Mouse (Mus musculus) kidney, adult 2 months (tissue): ENCODE measurements around the gene Mlh3. TPM values are rescaled to one million over a fixed set of nuclear protein-coding genes. Genes with fewer than 3 reads are reported as not detected.
A peak's percentile ranks its signal among the peaks of the same experiment; 100 is the strongest.
"Not testable (repeated sequence)": the region's sequence is repeated elsewhere in the genome, so short reads cannot be mapped to it uniquely, and the experiment has no call there.

ENCODE experiments used
- DNase-seq: peaks from one replicate; pipeline ENCODE4 v3.0.0; 2021
- H3K27ac ChIP-seq: fragments of 200-500 bp; 2 replicates; pipeline ENCODE4 v1.5.1; 2012; ENCODE audit warnings: low read depth, low read length, control low read depth, inconsistent platforms; ENCODE audit not compliant: insufficient read depth
- H3K27me3 ChIP-seq: fragments of 200-500 bp; replicated peaks from 2 replicates; pipeline ENCODE4 v1.6.1; 2012; ENCODE audit warnings: mild to moderate bottlenecking, moderate library complexity, low read length, inconsistent platforms; ENCODE audit not compliant: control insufficient read depth, insufficient read depth
- H3K36me3 ChIP-seq: fragments of 200-500 bp; 2 replicates; pipeline ENCODE4 v1.6.1; 2012; ENCODE audit warnings: mild to moderate bottlenecking, moderate library complexity, low read length, inconsistent platforms; ENCODE audit not compliant: control insufficient read depth, insufficient read depth
- H3K4me1 ChIP-seq: fragments of 200-500 bp; 2 replicates; pipeline ENCODE4 v1.6.1; 2011; ENCODE audit warnings: low read length; ENCODE audit not compliant: control insufficient read depth, insufficient read depth
- H3K4me3 ChIP-seq: fragments of 200-500 bp; 2 replicates; pipeline ENCODE4 v1.5.1; 2011; ENCODE audit warnings: mild to moderate bottlenecking, low read depth, low read length, control low read depth; ENCODE audit not compliant: insufficient read depth
- CTCF ChIP-seq: fragments of 200-500 bp; conservative IDR thresholded peaks from 2 replicates; pipeline ENCODE4 v1.5.1; 2011; ENCODE audit warnings: low read depth, mild to moderate bottlenecking, control low read depth, low read length, moderate library complexity, mixed read lengths; ENCODE audit not compliant: insufficient read depth, insufficient read length
- POLR2A ChIP-seq: fragments of 200-500 bp; IDR thresholded peaks from one replicate; pipeline ENCODE4 v1.6.1; 2011; ENCODE audit warnings: low read depth, low read length, control low read depth
- WGBS: fragments of 180-500 bp; shearing (Covaris S2); methylation state at CpG from one replicate; pipeline ENCODE4 v1.1.7; 2018; 5-methylcytosine and 5-hydroxymethylcytosine counted together
- polyA plus RNA-seq: library from polyadenylated mRNA; depleted of rRNA; stranded (reverse); fragments of >200 nt; gene quantifications from 2 replicates; pipeline ENCODE4 v1.2.3, GENCODE M21; 2012

The Mlh3 gene
- polyA plus RNA-seq, 1 experiment, result 9.6 TPM

DNA sequence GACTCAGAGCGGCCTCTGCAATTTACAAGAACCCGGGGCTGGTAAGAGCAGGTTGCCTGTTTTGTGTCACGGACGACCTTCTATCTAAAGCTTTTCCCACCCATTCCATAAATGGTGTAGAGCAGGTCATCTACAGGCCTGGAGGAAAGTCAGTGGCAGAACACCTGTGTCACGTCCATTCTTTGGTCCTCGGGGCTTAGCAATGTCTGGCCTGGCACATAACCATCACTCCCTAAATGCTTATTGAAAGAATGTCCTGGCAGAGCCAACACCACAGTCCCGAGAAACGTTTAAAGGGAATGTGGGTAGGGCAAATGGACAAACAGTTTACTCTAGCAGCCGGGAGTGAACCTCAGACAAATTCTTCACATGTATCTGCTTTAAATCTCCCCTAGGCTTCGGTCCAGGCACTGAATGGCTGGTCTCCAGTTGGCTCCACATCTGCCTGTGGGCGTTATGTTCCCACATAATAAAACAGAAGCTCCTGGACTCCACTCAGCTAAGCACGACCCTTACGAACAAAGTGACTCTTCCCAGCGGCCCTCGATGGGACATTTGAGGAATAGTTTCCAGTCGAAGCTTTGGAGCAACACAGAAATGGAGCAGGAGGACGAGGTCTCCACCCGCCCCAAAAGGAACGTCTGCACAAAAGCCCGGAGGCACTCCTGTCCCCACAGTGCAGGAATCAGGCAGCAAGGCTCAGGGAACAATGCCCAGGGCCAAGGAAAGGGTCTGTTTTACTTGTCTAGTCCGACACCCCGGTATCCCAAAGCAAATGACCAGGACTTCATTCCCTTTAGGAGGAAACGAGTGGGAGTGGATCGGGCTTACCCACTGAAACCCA is 19.0 kb upstream of the Mlh3 start:
- TF ChIP-seq POLR2A, result no peak
- TF ChIP-seq CTCF, result no peak
- Histone ChIP-seq H3K4me1 (peaks cover 17% of the 10 kb centered on the region), H3K27ac (peak overlapping the region; percentile 91), H3K27me3 (no peaks in the 10 kb centered on the region), H3K4me3 (peak overlapping the region; percentile 64), H3K36me3 (no peaks in the 10 kb centered on the region)
- DNase-seq, result peak; percentile 71
- WGBS, result 24% methylated on average over 24 of the region's 24 CpGs

DNA sequence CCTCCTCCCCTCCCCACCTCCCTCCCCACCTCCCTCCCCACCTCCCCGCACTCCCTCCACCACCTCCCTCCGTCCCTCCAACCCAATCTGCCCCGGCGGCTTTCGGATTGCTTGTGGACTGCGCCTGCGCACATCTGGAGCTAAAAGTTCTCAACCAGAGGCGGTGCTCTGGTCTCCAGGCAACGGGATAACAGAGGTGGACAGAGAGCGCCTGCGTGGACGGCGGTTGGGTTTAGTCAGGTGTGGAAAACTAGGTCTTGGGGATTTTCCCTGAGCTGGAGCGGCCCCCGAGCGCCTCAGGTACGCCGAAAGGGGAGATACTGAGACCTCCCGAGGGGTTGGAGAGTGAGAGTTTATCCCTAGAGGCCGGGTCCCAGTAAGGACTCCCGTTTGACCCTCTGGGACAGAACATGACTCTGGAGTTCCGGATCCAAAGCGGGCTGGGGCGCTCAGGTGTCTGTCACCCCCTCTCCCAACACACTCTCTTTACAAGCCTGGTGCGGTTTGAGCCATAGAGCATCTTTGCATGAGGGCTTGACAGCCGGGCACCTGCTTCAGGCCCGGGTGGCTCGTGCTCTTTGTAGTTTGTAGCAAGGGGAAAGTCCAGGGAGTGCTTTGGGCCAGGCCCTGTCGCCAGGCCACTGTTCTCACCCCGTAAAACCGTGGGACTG is 18.2 kb upstream of the Mlh3 start, which contains the start of gene Zc2hc1c:
TSS of gene Zc2hc1c (plus strand) at position 106 of the 671 bp plus-strand sequence.
- TF ChIP-seq POLR2A (no peak), CTCF (no peak)
- peak within 1 kb of the TSS; percentile 64 for H3K4me3 ChIP-seq
- no peaks in the 10 kb centered on the region for H3K27me3 ChIP-seq
- peak; percentile 98 for DNase-seq
- peak within 1 kb of the TSS; percentile 91 for H3K27ac ChIP-seq
- H3K36me3 ChIP-seq, result no peaks in the 10 kb centered on the region
- peaks cover 17% of the 10 kb centered on the region for H3K4me1 ChIP-seq
- WGBS, result 3% methylated on average over 30 of the region's 31 CpGs

DNA sequence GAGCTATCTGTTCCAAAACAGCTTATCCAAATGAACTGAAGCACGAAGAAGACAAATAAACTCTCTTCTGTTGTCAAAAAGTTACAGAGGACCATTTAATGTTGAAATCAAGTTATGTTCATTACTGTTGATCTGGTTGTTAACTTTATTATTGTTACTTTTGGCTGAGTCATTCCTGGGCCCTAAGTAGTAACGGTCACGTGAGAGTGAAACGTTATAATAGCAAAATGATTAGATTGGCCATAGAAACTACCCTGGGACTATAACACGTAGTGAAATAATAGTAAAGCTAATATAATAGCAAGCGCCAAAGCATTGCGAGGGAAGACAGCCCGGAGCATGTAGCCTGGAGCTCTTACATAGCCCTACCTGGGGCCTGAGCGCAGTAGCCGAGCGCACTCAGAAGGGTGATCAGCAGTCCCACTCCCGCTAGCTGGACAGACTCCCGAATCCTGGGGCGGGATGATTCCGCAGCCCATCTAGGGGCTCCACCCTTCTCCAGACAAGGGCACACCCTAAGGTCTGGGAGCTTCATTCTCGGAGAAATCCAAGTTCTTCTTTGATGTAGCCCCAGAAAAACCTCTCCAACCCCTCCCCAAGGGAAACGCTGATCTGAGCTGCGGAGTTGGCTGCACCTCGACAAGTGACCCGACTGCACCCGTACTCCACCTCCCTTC is 17.5 kb upstream of the Mlh3 start, which contains the start of gene Acyp1:
TSS of gene Acyp1 (minus strand) at position 630 of the 677 bp plus-strand sequence.
- peak within 1 kb of the TSS; percentile 91 for H3K27ac ChIP-seq
- TF ChIP-seq POLR2A, result no peak
- TF ChIP-seq CTCF, result no peak
- WGBS, result 8% methylated on average over 21 of the region's 21 CpGs
- H3K4me1 ChIP-seq, result peaks cover 17% of the 10 kb centered on the region
- no peak for DNase-seq
- H3K36me3 ChIP-seq, result no peaks in the 10 kb centered on the region
- peak within 1 kb of the TSS; percentile 64 for H3K4me3 ChIP-seq
- no peaks in the 10 kb centered on the region for H3K27me3 ChIP-seq

DNA sequence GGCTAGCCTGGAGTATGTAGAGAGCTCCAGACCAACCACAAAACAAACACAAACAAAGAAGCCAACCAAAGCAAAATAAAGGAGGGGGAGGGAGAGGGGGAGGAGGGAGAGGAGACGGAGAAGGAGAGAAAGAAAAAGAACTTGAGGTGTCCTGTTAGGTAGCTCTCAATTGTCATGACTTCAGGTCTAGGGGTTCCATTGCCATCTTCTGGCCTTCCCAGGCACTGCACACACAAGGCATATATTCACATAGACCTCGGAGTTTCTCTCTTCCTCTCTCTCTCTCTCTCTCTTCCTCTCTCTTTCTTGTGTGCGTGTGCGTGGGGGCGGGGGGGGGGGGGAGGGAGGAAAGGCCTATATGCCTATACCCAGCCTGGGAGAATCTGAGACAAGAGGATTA is 16.5 kb upstream of the Mlh3 start:
- H3K27ac ChIP-seq, result no peak overlapping the region
- H3K4me3 ChIP-seq, result no peak overlapping the region
- no peak for DNase-seq
- 30% methylated on average over 4 of the region's 5 CpGs for WGBS
- peaks cover 11% of the 10 kb centered on the region; the same call in 1 of the 2 replicates for H3K4me1 ChIP-seq
- H3K36me3 ChIP-seq, result no peaks in the 10 kb centered on the region
- H3K27me3 ChIP-seq, result no peaks in the 10 kb centered on the region
- TF ChIP-seq CTCF (peak; percentile 58), POLR2A (no peak)

DNA sequence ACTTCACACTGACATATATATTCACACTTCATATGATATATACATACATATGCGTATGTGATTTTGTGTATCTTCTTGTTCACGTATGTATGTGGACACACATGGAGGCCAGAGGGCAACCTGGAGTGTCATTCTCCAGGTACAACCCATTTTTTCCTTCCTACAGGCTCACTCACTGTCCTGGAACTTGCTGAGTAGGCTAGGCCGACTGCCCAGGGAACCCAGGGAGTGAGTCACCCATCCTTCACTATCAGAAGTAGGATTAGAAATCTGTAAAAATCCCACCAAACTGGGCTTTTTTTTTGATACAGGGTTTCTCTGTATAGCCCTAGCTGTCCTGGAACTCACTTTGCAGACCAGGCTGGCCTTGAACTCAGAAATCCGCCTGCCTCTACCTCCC is 14.6 kb upstream of the Mlh3 start:
- no peak for DNase-seq
- Histone ChIP-seq H3K4me3 (no peak overlapping the region), H3K27ac (no peak overlapping the region), H3K36me3 (no peaks in the 10 kb centered on the region), H3K4me1 (peaks cover 5% of the 10 kb centered on the region; the same call in 1 of the 2 replicates), H3K27me3 (no peaks in the 10 kb centered on the region)
- TF ChIP-seq CTCF, result no peak
- no peak for TF ChIP-seq POLR2A
- WGBS, result 85% methylated on average over 4 of the region's 4 CpGs

DNA sequence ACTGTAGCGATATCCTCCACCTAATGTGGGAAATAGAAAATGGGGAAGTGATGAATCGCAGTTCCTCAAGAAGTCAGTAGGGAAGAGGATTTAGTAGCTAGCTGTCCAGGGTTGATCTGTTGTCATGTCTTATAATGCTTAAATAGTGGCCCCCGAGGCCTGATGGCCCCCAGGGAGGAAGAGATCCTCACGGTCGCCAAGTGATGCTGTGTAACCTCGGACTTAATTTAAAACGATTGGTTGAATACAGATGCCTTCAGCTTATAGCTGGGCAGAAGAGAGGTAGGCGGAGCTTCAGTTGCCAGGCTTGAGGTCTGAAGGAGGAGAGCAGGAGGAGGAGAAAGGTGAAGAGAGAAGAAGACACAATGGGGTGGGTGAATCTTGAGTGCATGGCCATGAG is 13.9 kb upstream of the Mlh3 start:
- TF ChIP-seq POLR2A, result no peak
- no peak for TF ChIP-seq CTCF
- Histone ChIP-seq H3K4me1 (peaks cover 4% of the 10 kb centered on the region; the same call in 1 of the 2 replicates), H3K27ac (no peak overlapping the region), H3K4me3 (no peak overlapping the region), H3K27me3 (no peaks in the 10 kb centered on the region), H3K36me3 (no peaks in the 10 kb centered on the region)
- 73% methylated on average over 8 of the region's 8 CpGs for WGBS
- no peak for DNase-seq

DNA sequence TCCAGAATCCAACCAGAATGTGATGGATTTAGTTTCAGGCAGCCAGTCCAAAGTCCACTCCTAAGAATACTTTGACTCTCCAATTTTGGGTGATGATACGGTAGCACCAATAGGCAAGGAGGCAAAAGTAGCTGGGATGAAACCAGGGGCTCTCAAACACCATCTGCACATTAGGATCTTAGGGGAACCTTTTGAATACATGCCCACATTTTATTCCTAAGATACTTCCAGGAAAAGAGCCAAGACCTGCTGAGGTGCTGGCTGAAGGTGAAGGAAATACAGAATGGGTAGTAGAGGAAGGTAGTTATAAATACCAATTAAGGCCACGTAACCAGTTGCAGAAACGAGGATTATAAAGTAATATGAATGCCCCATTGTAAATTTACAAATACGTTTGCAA is 11.4 kb upstream of the Mlh3 start:
- 80% methylated on average over 2 of the region's 4 CpGs for WGBS
- H3K27ac ChIP-seq, H3K36me3 ChIP-seq, DNase-seq, H3K27me3 ChIP-seq, H3K4me1 ChIP-seq, H3K4me3 ChIP-seq: not testable (repeated sequence)
